Comparison of ENCODE assay signal across 19 mouse cellular contexts in the genomic region with DNA sequence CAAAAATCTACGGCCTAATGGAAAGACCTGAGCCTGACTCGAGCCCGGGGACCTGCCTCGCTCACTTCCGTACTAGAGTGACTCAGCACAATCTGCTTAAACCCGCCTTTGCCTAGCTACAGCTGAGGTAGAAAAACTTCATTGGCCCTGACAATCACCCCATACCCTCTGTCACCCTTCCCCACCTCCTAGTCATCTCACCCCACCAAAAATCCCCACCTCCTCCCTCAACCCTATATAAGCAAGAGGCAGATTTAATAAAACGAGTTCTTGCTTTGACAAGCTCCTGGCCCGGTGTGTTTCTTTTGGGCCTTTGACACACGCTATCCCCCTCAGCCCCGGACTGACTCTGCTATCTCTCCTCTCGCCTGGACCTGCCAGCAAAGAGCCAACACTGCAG. TPM values are rescaled to one million over a fixed set of nuclear protein-coding genes. Genes with fewer than 3 reads are reported as not detected.
DNase-seq lines count a peak whose midpoint lies in the region; ATAC-seq lines count a peak whose summit lies in the region.
"Had no signal": no experiment of that assay in that cellular context is flagged by ENCODE, and none has a peak within 500 bp of the region (broad histone marks: within the 10 kb centered on the region; RNA-seq: fewer than 3 reads in every experiment).

No protein-coding gene starts in this region.

- H3K4me1 ChIP-seq in heart, embryonic 12.5 days (replicated peaks), result peaks cover 35% of the 10 kb centered on the region
- peaks cover 5% of the 10 kb centered on the region for H3K4me1 ChIP-seq in liver, embryonic 11.5 days (replicated peaks; ENCODE audit: control insufficient read depth, insufficient read depth, low read length)
- H3K4me1 ChIP-seq in liver, embryonic 12.5 days, result peaks cover 29% of the 10 kb centered on the region

- no peak for DNase-seq in heart, postnatal 14 days
- no peak for DNase-seq in liver, embryonic 11.5 days (ENCODE audit: low spot score)
- DNase-seq in MEL-GATA-1-ER (ENCODE audit: extremely low read depth, low read depth) (peak; percentile 65), adipocyte (ENCODE audit: low spot score) (no peak)
- no peak for DNase-seq in gastrocnemius, postnatal 25 days
- DNase-seq: adrenal gland, adult 8-10 months; cerebellum, postnatal 10 days; kidney, postnatal 25 days; right cerebral cortex, postnatal 14 days; thymus, adult 18-20 months had no signal

- H3K36me3 ChIP-seq in heart, embryonic 12.5 days, result no peaks in the 10 kb centered on the region
- H3K36me3 ChIP-seq in liver, embryonic 11.5 days (ENCODE audit: control insufficient read depth, insufficient read depth, low read length), result no peaks in the 10 kb centered on the region
- no peaks in the 10 kb centered on the region for H3K36me3 ChIP-seq in liver, embryonic 12.5 days
- H3K36me3 ChIP-seq: embryonic facial prominence, embryonic 12.5 days; forebrain, embryonic 10.5 days; hindbrain, embryonic 10.5 days; limb, embryonic 10.5 days; liver, embryonic 15.5 days had no signal

- intact Hi-C loops in heart, postnatal 14 days (cut with DNase I), result no loop called here

- no peak overlapping the region for H3K4me3 ChIP-seq in heart, embryonic 12.5 days
- H3K4me3 ChIP-seq in liver, embryonic 11.5 days (ENCODE audit: low read depth, low read length), result no peak overlapping the region
- no peak overlapping the region for H3K4me3 ChIP-seq in liver, embryonic 12.5 days
- H3K4me3 ChIP-seq: embryonic facial prominence, embryonic 12.5 days; forebrain, embryonic 10.5 days; hindbrain, embryonic 10.5 days; limb, embryonic 10.5 days; liver, embryonic 15.5 days had no signal

- H3K9ac ChIP-seq in heart, embryonic 12.5 days, result no peak overlapping the region
- no peak overlapping the region for H3K9ac ChIP-seq in liver, embryonic 11.5 days (ENCODE audit: low read depth, low read length)
- H3K9ac ChIP-seq in liver, embryonic 12.5 days, result no peak overlapping the region
- H3K9ac ChIP-seq: embryonic facial prominence, embryonic 12.5 days; liver, embryonic 15.5 days had no signal

- ATAC-seq in heart, embryonic 12.5 days (ENCODE audit: insufficient number of reproducible peaks, low FRiP score), result no peak
- 0 out of 2 replicates have a peak, but pooled peaks have one; percentile 5 for ATAC-seq in liver, embryonic 11.5 days (replicated peaks; ENCODE audit: low FRiP score)
- no peak for ATAC-seq in liver, embryonic 12.5 days
- peak; percentile 73 for ATAC-seq in megakaryocyte, adult 5-6 weeks (ENCODE audit: poor library complexity, severe bottlenecking)
- ATAC-seq: intestine, postnatal 0 days had no signal

- H3K27ac ChIP-seq in heart, embryonic 12.5 days (ENCODE audit: poor library complexity, severe bottlenecking), result peak overlapping the region; percentile 63
- no peak overlapping the region for H3K27ac ChIP-seq in liver, embryonic 11.5 days (ENCODE audit: low read depth, low read length)
- no peak overlapping the region for H3K27ac ChIP-seq in liver, embryonic 12.5 days
- H3K27ac ChIP-seq: embryonic facial prominence, embryonic 12.5 days; forebrain, embryonic 10.5 days; hindbrain, embryonic 10.5 days; limb, embryonic 10.5 days; liver, embryonic 15.5 days had no signal

- WGBS in heart, embryonic 12.5 days, result 44% methylated on average over 11 of the region's 11 CpGs
- 60% methylated on average over 11 of the region's 11 CpGs for WGBS in liver, embryonic 11.5 days
- 45% methylated on average over 11 of the region's 11 CpGs for WGBS in liver, embryonic 12.5 days (ENCODE audit: insufficient replicate concordance)

- H3K9me3 ChIP-seq in heart, embryonic 12.5 days (replicated peaks), result no peaks in the 10 kb centered on the region
- 0 out of 2 replicates have a peak, but pooled peaks cover 3% of the 10 kb centered on the region for H3K9me3 ChIP-seq in liver, embryonic 11.5 days (ENCODE audit: control insufficient read depth, low read length)
- no peaks in the 10 kb centered on the region for H3K9me3 ChIP-seq in liver, embryonic 12.5 days (replicated peaks)
- H3K9me3 ChIP-seq: embryonic facial prominence, embryonic 12.5 days; forebrain, embryonic 10.5 days; hindbrain, embryonic 10.5 days; limb, embryonic 10.5 days; liver, embryonic 15.5 days had no signal

- 0 out of 2 replicates have a peak overlapping the region, but pooled peaks have one; percentile 8 for H3K4me2 ChIP-seq in heart, embryonic 12.5 days
- H3K4me2 ChIP-seq in liver, embryonic 11.5 days, result no peak overlapping the region
- H3K4me2 ChIP-seq in liver, embryonic 12.5 days, result no peak overlapping the region
- H3K4me2 ChIP-seq: embryonic facial prominence, embryonic 12.5 days; liver, embryonic 15.5 days had no signal

- H3K27me3 ChIP-seq in heart, embryonic 12.5 days (replicated peaks), result no peaks in the 10 kb centered on the region
- H3K27me3 ChIP-seq in liver, embryonic 11.5 days (replicated peaks; ENCODE audit: control insufficient read depth, insufficient read depth, low read length), result no peaks in the 10 kb centered on the region
- 0 out of 2 replicates have a peak, but pooled peaks cover 4% of the 10 kb centered on the region for H3K27me3 ChIP-seq in liver, embryonic 12.5 days (replicated peaks)
- H3K27me3 ChIP-seq: liver, embryonic 15.5 days had no signal

RNA-seq across cellular contexts. Expression of a gene that starts 18.6 kb away (rescaled TPM):
- 0.42 and 0.51 TPM in 2 replicates for polyA plus RNA-seq in heart, embryonic 12.5 days (2016; fragmentation: Nextera tagmentation; extraction: Ambion mirVana)
- total RNA-seq in heart, postnatal 14 days (2021), result 1 to 10 TPM; 1.4 to 1.6 TPM
- 0.58 and 0.70 TPM in 2 replicates for polyA plus RNA-seq in liver, embryonic 11.5 days (2014; fragmentation: Nextera tagmentation; extraction: Ambion mirVana)
- 0.57 and 0.62 TPM in 2 replicates for polyA plus RNA-seq in liver, embryonic 12.5 days (2016; fragmentation: Nextera tagmentation; extraction: Ambion mirVana)
- 8.9 and 10.4 TPM in 2 replicates for total RNA-seq in megakaryocyte, adult 5-6 weeks (2015)
- total RNA-seq in megakaryocyte, adult 5-6 weeks (2017), result 8.5 and 11.6 TPM in 2 replicates
- total RNA-seq in gastrocnemius, postnatal 25 days (2021), result under 1 TPM; 0.64 to 0.78 TPM

Comparison
In these comparisons a context has a peak if more than half of its experiments do, and no peak if none do; other contexts are left out.
1. ATAC-seq: peak in liver, embryonic 11.5 days (single experiment) and megakaryocyte, adult 5-6 weeks (single experiment); none in heart, embryonic 12.5 days (single experiment) and liver, embryonic 12.5 days (single experiment).